Mouse (Mus musculus) bone marrow macrophage, adult 2 months (primary cell): ENCODE results near the gene Tacc2.

Experiments
- CTCF ChIP-seq: IDR thresholded peaks from 2 replicates; pipeline ENCODE4 v1.5.1; 2012; ENCODE audit warnings: low read depth, mild to moderate bottlenecking, low read length, moderate library complexity
- POLR2A ChIP-seq: IDR thresholded peaks from 2 replicates; pipeline ENCODE4 v1.6.1; 2012; ENCODE audit warnings: mild to moderate bottlenecking, low read depth, low read length, borderline replicate concordance

- TF ChIP-seq CTCF (no peak), POLR2A (no peak)
Observed at GRCm38 (mm10) chr7:130800681-130801080, 223.4 kb downstream of the Tacc2 start.
